Mouse (Mus musculus): Measurements from ENCODE around the gene Bcl2. TPM values are rescaled to one million over a fixed set of nuclear protein-coding genes. Genes with fewer than 3 reads are reported as not detected.

Gene Bcl2
- total and polyA plus RNA-seq, 3 experiments, result 30.9 to 87.0 (median 38.8) TPM

DNA sequence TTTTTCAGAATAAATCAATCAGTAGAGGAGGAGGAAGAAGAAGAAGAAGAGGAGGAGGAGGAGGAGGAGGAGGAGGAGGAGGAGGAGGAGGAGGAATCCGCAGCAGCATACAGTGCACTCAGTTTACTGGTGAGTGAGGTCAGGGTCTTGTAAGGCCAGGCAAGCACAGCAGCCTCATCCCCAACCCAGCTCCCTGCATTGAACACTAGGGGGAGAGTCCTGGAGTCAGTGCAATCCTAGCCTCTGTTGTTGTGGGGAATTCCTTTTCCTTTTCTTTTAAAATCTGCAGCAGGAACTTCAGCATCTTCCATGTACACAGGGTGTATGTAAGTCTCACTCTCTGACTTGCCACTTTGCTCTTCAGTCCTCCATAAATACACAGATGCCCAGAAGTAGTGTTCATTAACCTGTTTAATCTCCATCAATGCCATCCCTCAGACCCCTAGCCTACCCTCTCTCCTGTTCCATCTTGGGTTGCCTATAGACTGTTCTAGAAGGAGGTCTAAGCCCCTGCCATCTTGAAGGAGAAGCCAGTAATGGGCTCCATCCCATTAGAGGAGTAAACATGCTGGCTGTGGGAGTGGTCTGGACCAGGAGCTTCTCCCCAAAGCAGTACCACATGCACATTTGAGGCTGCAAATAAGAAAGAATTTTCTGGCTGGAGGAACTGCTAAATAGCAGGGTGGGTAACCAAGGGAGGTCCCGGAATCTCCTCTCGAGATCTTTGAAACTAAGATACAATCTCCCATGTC lies 85.2 kb downstream of the Bcl2 start:
- Histone ChIP-seq H3K79me2 (ENCODE audit: control insufficient read depth, insufficient read depth, low read length, poor library complexity) (peaks cover 14% of the 10 kb centered on the region), H3K4me1 (ENCODE audit: control insufficient read depth in 1 of 2, insufficient read depth in 2 of 2, low read length in 2 of 2) (peaks cover 17 to 27% of the 10 kb centered on the region in 2 experiments), H3K36me3 (ENCODE audit: control insufficient read depth in 1 of 2, insufficient read depth in 2 of 2, low read length in 2 of 2) (peaks cover 0 to 26% of the 10 kb centered on the region in 2 experiments; a peak in 2 of 4 replicates), H3K27ac (ENCODE audit: control insufficient read depth, low read depth, low read length) (no peak overlapping the region), H3K27me3 (ENCODE audit: control insufficient read depth in 1 of 2, insufficient read depth in 2 of 2, low read length in 2 of 2) (no peaks in the 10 kb centered on the region), H3K9ac (ENCODE audit: control insufficient read depth, low read depth, low read length, poor library complexity, severe bottlenecking) (no peak overlapping the region), H3K4me3 (ENCODE audit: control insufficient read depth in 1 of 2, insufficient read depth in 1 of 2, low read depth in 2 of 2, low read length in 2 of 2) (no peak overlapping the region), H3K9me3 (replicated peaks; ENCODE audit: insufficient read depth, low read length) (no peaks in the 10 kb centered on the region)
- TF ChIP-seq CHD1 (IDR thresholded peaks at IDR 0.05; ENCODE audit: low read depth, low read length), result no peak
- no peak for TF ChIP-seq ELF1 (IDR thresholded peaks at IDR 0.05; ENCODE audit: low read depth, low read length)
- TF ChIP-seq ETS1 (IDR thresholded peaks at IDR 0.05; ENCODE audit: low read depth, low read length), result no peak
- no peak for TF ChIP-seq MAX (IDR thresholded peaks at IDR 0.05; ENCODE audit: low read length)
- no peak for TF ChIP-seq POLR2AphosphoS2 (IDR thresholded peaks at IDR 0.05; ENCODE audit: low read length)
- TF ChIP-seq KAT2A (conservative IDR thresholded peaks at IDR 0.05; ENCODE audit: low read depth, low read length), result no peak
- TF ChIP-seq JUND (IDR thresholded peaks at IDR 0.05; ENCODE audit: low read depth, low read length), result no peak
- TF ChIP-seq USF2 (IDR thresholded peaks at IDR 0.05; ENCODE audit: borderline replicate concordance in 1 of 2, insufficient read depth in 1 of 2, low read depth in 1 of 2, low read length in 2 of 2), result no peak
- no peak for TF ChIP-seq CHD2 (IDR thresholded peaks at IDR 0.05; ENCODE audit: low read length)
- no peak for TF ChIP-seq ZMIZ1 (IDR thresholded peaks at IDR 0.05; ENCODE audit: low read depth, low read length)
- no peak for TF ChIP-seq E2F4 (IDR thresholded peaks at IDR 0.05; ENCODE audit: borderline replicate concordance, low read depth, low read length)
- TF ChIP-seq RCOR1 (IDR thresholded peaks at IDR 0.05; ENCODE audit: low read depth, low read length), result no peak
- no peak for TF ChIP-seq MAZ (IDR thresholded peaks at IDR 0.05; ENCODE audit: low read depth, low read length)
- no peak for TF ChIP-seq NELFE (IDR thresholded peaks at IDR 0.05; ENCODE audit: low read depth, low read length)
- TF ChIP-seq ZKSCAN1 (IDR thresholded peaks at IDR 0.05; ENCODE audit: low read depth, low read length), result no peak
- TF ChIP-seq SMC3 (IDR thresholded peaks at IDR 0.05; ENCODE audit: low read depth, low read length), result peak; percentile 44; the same call in 1 of the 2 replicates
- no peak for TF ChIP-seq UBTF (IDR thresholded peaks at IDR 0.05; ENCODE audit: borderline replicate concordance, insufficient read depth, low read depth, low read length)
- peak; percentile 45 to 59 (median 50) for TF ChIP-seq CTCF (IDR thresholded peaks at IDR 0.05 in 2 of 3, conservative IDR thresholded peaks at IDR 0.05 in 1 of 3; ENCODE audit: control insufficient read depth in 1 of 3, insufficient read depth in 1 of 3, low read depth in 2 of 3, low read length in 3 of 3, poor library complexity in 1 of 3, severe bottlenecking in 1 of 3)
- DNase-seq (ENCODE audit: low read depth, low spot score), result peak; percentile 51

- no peaks in the 10 kb centered on the region for H3K27me3 ChIP-seq (ENCODE audit: control insufficient read depth in 1 of 2, insufficient read depth in 2 of 2, low read length in 2 of 2)
- peak; percentile 73 for DNase-seq (ENCODE audit: low read depth, low spot score)
- H3K36me3 ChIP-seq (ENCODE audit: control insufficient read depth in 1 of 2, insufficient read depth in 2 of 2, low read length in 2 of 2), result peaks cover 0 to 26% of the 10 kb centered on the region in 2 experiments; a peak in 2 of 4 replicates
- H3K27ac ChIP-seq (ENCODE audit: control insufficient read depth, low read depth, low read length), result peak overlapping the region; percentile 2; the same call in 1 of the 2 replicates
- H3K4me3 ChIP-seq (ENCODE audit: control insufficient read depth in 1 of 2, insufficient read depth in 1 of 2, low read depth in 2 of 2, low read length in 2 of 2), result no peak overlapping the region
- H3K79me2 ChIP-seq (ENCODE audit: control insufficient read depth, insufficient read depth, low read length, poor library complexity), result peaks cover 14% of the 10 kb centered on the region
- H3K9me3 ChIP-seq (replicated peaks; ENCODE audit: insufficient read depth, low read length), result no peaks in the 10 kb centered on the region
- TF ChIP-seq ETS1 (IDR thresholded peaks at IDR 0.05; ENCODE audit: low read depth, low read length) (no peak), ZNF384 (IDR thresholded peaks at IDR 0.05; ENCODE audit: low read depth, low read length) (no peak), TAL1 (IDR thresholded peaks at IDR 0.05; ENCODE audit: low read length) (no peak), JUND (IDR thresholded peaks at IDR 0.05; ENCODE audit: low read depth, low read length) (no peak), TBP (IDR thresholded peaks at IDR 0.05; ENCODE audit: low read depth, low read length) (no peak), ELF1 (IDR thresholded peaks at IDR 0.05; ENCODE audit: low read depth, low read length) (no peak), KAT2A (conservative IDR thresholded peaks at IDR 0.05; ENCODE audit: low read depth, low read length) (no peak), MAFK (IDR thresholded peaks at IDR 0.05; ENCODE audit: borderline replicate concordance, low read depth, low read length) (no peak), ZKSCAN1 (IDR thresholded peaks at IDR 0.05; ENCODE audit: low read depth, low read length) (no peak), USF1 (IDR thresholded peaks at IDR 0.05; ENCODE audit: low read depth, low read length) (no peak), MXI1 (IDR thresholded peaks at IDR 0.05; ENCODE audit: low read depth, low read length) (no peak), E2F4 (IDR thresholded peaks at IDR 0.05; ENCODE audit: borderline replicate concordance, low read depth, low read length) (no peak), RCOR1 (IDR thresholded peaks at IDR 0.05; ENCODE audit: low read depth, low read length) (no peak)
- H3K4me1 ChIP-seq (ENCODE audit: control insufficient read depth in 1 of 2, insufficient read depth in 2 of 2, low read length in 2 of 2), result peaks cover 17 to 26% of the 10 kb centered on the region in 2 experiments
- no peak overlapping the region for H3K9ac ChIP-seq (ENCODE audit: control insufficient read depth, low read depth, low read length, poor library complexity, severe bottlenecking)
These were observed 85.8 kb downstream of the Bcl2 start for GRCm38 (mm10) chr1:106628279-106628678.
